Mouse (Mus musculus): Measurements from ENCODE around the gene Dpy30. TPM values are rescaled to one million over a fixed set of nuclear protein-coding genes. Genes with fewer than 3 reads are reported as not detected.

Gene Dpy30
- polyA plus RNA-seq, 1 experiment from 2014 or later = 215 TPM

DNA sequence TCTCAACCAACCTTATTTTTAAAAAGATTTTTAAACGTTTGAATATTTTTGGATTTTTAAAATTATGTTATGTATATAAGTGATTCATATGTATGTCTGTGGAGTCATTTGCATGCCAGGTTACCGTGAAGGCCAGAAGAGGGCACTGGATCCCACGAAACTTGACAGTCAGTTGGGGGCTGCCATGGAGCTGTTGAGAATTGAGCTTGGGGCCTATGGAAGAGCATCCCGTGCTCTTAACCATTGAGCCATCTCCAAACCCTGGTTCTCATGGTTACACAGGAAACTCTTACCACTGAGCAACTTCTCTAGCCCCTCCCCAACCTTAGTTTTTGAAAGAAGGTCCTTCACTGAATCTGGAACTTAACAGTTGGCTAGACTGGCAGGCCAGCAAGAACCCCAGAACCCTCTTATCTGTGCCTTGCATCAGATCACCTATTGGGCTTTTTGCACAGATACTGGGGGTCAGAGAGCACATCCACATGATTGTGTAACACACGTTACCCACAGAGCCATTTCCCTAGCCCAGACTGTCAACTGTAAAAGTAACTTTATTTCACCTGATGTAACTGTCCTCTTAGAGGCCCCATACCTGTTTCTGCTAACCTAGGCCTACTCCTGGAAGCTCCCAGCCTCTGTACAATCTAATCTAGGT, 1.2 kb downstream of the Dpy30 start:
- H3K27ac ChIP-seq (ENCODE audit: low read length) = no peak overlapping the region
- H3K4me3 ChIP-seq (ENCODE audit: low read depth, low read length) = no peak overlapping the region
- WGBS = 50% methylated on average over 5 of the region's 5 CpGs
- no peak overlapping the region for H3K9ac ChIP-seq (replicated peaks; ENCODE audit: low read depth, low read length)
- H3K4me1 ChIP-seq (ENCODE audit: control insufficient read depth, insufficient read depth, low read length) = no peaks in the 10 kb centered on the region
- no peak for ATAC-seq (ENCODE audit: insufficient number of reproducible peaks, insufficient read depth, low FRiP score, low read depth)
- no peak overlapping the region for H3K4me2 ChIP-seq (replicated peaks; ENCODE audit: low read depth, low read length)
- no peaks in the 10 kb centered on the region for H3K27me3 ChIP-seq (ENCODE audit: control insufficient read depth, insufficient read depth, low read length)
- H3K9me3 ChIP-seq (ENCODE audit: control insufficient read depth, low read depth, low read length) = no peaks in the 10 kb centered on the region
- H3K36me3 ChIP-seq (ENCODE audit: control insufficient read depth, insufficient read depth, low read length) = no peaks in the 10 kb centered on the region

GRCm38 (mm10) chr17:74318721-74319120, 5.0 kb downstream of the Dpy30 start:
- no peak overlapping the region for H3K4me3 ChIP-seq (ENCODE audit: low read depth, low read length)
- H3K4me2 ChIP-seq (replicated peaks; ENCODE audit: low read depth, low read length) = no peak overlapping the region
- no peak overlapping the region for H3K9ac ChIP-seq (replicated peaks; ENCODE audit: low read depth, low read length)
- H3K27me3 ChIP-seq (ENCODE audit: control insufficient read depth, insufficient read depth, low read length) = no peaks in the 10 kb centered on the region
- peaks cover 5% of the 10 kb centered on the region; the same call in 1 of the 2 replicates for H3K4me1 ChIP-seq (ENCODE audit: control insufficient read depth, insufficient read depth, low read length)
- no peak overlapping the region for H3K27ac ChIP-seq (ENCODE audit: low read length)
- WGBS = 87% methylated on average over 6 of the region's 6 CpGs
- ATAC-seq (ENCODE audit: insufficient number of reproducible peaks, insufficient read depth, low FRiP score, low read depth) = no peak
- peaks cover 4% of the 10 kb centered on the region; the same call in 1 of the 2 replicates for H3K36me3 ChIP-seq (ENCODE audit: control insufficient read depth, insufficient read depth, low read length)
- no peaks in the 10 kb centered on the region for H3K9me3 ChIP-seq (ENCODE audit: control insufficient read depth, low read depth, low read length)

DNA sequence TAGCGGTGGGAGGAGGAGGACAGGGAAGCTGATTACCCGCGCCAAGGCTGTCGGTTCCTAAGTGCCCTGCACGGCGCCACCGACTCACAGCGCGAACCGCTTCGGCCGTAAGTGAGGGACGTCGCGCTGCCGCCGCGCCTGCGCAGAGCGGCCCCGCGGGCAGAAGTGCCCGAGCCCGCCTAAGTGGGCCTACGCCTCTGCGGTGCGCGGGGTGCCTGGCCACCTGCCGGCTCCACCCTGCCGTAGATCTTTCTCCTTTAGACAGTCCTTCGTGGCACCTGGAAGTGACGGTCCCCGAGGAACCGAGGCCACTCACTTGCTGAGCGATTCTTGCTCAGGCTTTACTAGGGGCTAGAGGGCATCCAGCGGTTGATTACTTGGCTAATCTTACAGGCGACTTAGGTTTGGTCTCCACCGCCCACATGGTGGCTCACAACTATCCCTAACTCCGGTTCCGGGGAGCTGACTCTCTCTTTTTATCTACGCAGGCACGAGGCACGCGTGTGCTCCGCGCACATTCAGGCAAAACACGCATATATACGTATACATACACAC, 7.4 kb downstream of the Dpy30 start:
- Histone ChIP-seq H3K4me2 (replicated peaks; ENCODE audit: low read depth, low read length) (peak overlapping the region; percentile 76), H3K4me3 (ENCODE audit: low read depth, low read length) (peak overlapping the region; percentile 83), H3K27ac (ENCODE audit: low read length) (peak overlapping the region; percentile 87), H3K4me1 (ENCODE audit: control insufficient read depth, insufficient read depth, low read length) (peaks cover 5% of the 10 kb centered on the region; the same call in 1 of the 2 replicates), H3K9ac (replicated peaks; ENCODE audit: low read depth, low read length) (peak overlapping the region; percentile 74), H3K27me3 (ENCODE audit: control insufficient read depth, insufficient read depth, low read length) (no peaks in the 10 kb centered on the region), H3K9me3 (ENCODE audit: control insufficient read depth, low read depth, low read length) (no peaks in the 10 kb centered on the region), H3K36me3 (ENCODE audit: control insufficient read depth, insufficient read depth, low read length) (peaks cover 14% of the 10 kb centered on the region)
- under 1% methylated on average over 48 of the region's 48 CpGs for WGBS
- peak; percentile 94 for ATAC-seq (ENCODE audit: insufficient number of reproducible peaks, insufficient read depth, low FRiP score, low read depth)

DNA sequence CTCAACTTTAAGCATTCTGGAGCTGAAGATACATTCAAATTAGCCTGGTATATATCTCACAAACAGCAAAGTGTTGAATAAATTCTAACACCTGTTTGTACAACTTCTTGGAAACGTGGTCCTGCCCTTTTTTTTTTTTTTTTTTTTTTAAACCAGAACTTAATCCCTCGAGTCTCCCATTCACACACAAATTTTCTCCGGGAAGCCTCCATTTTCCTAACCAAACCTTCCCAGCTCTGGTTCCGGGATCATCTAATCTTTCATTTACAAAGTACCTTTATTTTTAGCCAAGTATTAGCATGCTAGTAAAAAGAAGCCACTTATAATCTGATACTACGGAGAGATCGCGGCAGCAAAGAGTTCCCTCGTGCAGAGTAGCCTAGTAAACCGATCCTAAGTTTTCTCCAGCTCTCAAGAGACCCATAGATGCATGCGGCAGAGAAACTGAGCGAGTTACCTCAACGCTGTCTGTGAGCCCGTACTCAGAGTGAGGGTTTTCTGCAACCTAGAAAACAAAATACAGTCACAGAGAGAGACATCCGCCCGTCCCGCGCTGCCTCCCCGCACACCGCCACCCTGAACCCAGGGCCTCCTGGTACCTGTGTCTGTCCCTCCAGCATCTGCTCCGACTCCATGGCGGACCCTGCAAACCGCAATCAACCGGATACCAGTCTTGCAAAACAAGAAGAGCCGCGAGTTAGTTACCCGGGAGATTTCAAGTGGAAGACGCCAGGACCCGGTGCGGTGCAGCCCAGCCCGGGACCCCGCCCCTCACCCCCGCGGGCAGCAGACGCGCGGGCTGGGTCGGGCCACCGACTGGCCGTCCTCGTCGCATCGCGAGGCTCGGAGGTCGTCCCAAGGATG, 8.1 kb downstream of the Dpy30 start:
- ATAC-seq (ENCODE audit: insufficient number of reproducible peaks, insufficient read depth, low FRiP score, low read depth) = no peak

DNA sequence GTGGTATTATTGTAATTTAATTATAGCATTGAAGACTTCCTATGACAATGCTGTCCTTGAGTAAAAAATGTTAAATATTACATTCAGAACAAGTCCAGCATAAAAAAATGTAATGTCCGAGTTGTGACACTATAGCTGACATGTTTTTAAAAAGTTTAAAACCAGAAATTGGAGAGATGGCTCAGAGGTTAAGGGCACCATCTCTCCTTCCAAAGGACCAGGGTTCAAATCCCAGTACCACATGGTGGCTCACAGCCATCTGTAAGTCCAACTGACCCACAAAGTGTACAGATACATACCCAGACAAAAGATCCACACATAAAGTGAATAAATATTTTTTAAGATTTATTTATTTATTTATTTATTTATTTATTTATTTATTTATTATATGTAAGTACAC, 17.7 kb downstream of the Dpy30 start:
- H3K4me2 ChIP-seq (replicated peaks; ENCODE audit: low read depth, low read length) = no peak overlapping the region
- H3K4me3 ChIP-seq (ENCODE audit: low read depth, low read length) = no peak overlapping the region
- WGBS = 90% methylated on average over 1 of the region's 1 CpGs
- no peak overlapping the region for H3K9ac ChIP-seq (replicated peaks; ENCODE audit: low read depth, low read length)
- H3K27ac ChIP-seq (ENCODE audit: low read length) = no peak overlapping the region
- no peaks in the 10 kb centered on the region for H3K27me3 ChIP-seq (ENCODE audit: control insufficient read depth, insufficient read depth, low read length)
- no peak for ATAC-seq (ENCODE audit: insufficient number of reproducible peaks, insufficient read depth, low FRiP score, low read depth)
- peaks cover 33% of the 10 kb centered on the region for H3K36me3 ChIP-seq (ENCODE audit: control insufficient read depth, insufficient read depth, low read length)
- H3K9me3 ChIP-seq (ENCODE audit: control insufficient read depth, low read depth, low read length) = no peaks in the 10 kb centered on the region
- H3K4me1 ChIP-seq (ENCODE audit: control insufficient read depth, insufficient read depth, low read length) = no peaks in the 10 kb centered on the region

More for the DNA sequence above, 8.1 kb downstream of the Dpy30 start:
- peaks cover 5% of the 10 kb centered on the region; the same call in 1 of the 2 replicates for H3K4me1 ChIP-seq (ENCODE audit: control insufficient read depth, insufficient read depth, low read length)
- peaks cover 14% of the 10 kb centered on the region for H3K36me3 ChIP-seq (ENCODE audit: control insufficient read depth, insufficient read depth, low read length)
- H3K27ac ChIP-seq (ENCODE audit: low read length) = peak overlapping the region; percentile 87
- H3K4me3 ChIP-seq (ENCODE audit: low read depth, low read length) = peak overlapping the region; percentile 83
- H3K9ac ChIP-seq (replicated peaks; ENCODE audit: low read depth, low read length) = peak overlapping the region; percentile 74
- H3K27me3 ChIP-seq (ENCODE audit: control insufficient read depth, insufficient read depth, low read length) = no peaks in the 10 kb centered on the region
- under 1% methylated on average over 45 of the region's 45 CpGs for WGBS
- H3K9me3 ChIP-seq (ENCODE audit: control insufficient read depth, low read depth, low read length) = no peaks in the 10 kb centered on the region
- peak overlapping the region; percentile 64 for H3K4me2 ChIP-seq (replicated peaks; ENCODE audit: low read depth, low read length)

GRCm38 (mm10) chr17:74305616-74306015, 18.1 kb downstream of the Dpy30 start:
- ATAC-seq (ENCODE audit: insufficient number of reproducible peaks, insufficient read depth, low FRiP score, low read depth) = no peak
- 88% methylated on average over 4 of the region's 4 CpGs for WGBS
- H3K36me3 ChIP-seq (ENCODE audit: control insufficient read depth, insufficient read depth, low read length) = peaks cover 33% of the 10 kb centered on the region

GRCm38 (mm10) chr17:74304060-74304459, 19.7 kb downstream of the Dpy30 start:
- no peaks in the 10 kb centered on the region for H3K4me1 ChIP-seq (ENCODE audit: control insufficient read depth, insufficient read depth, low read length)
- H3K9ac ChIP-seq (replicated peaks; ENCODE audit: low read depth, low read length) = no peak overlapping the region
- H3K27me3 ChIP-seq (ENCODE audit: control insufficient read depth, insufficient read depth, low read length) = no peaks in the 10 kb centered on the region
- no peak overlapping the region for H3K4me2 ChIP-seq (replicated peaks; ENCODE audit: low read depth, low read length)
- H3K4me3 ChIP-seq (ENCODE audit: low read depth, low read length) = no peak overlapping the region
- ATAC-seq (ENCODE audit: insufficient number of reproducible peaks, insufficient read depth, low FRiP score, low read depth) = no peak
- 86% methylated on average over 4 of the region's 4 CpGs for WGBS
- H3K36me3 ChIP-seq (ENCODE audit: control insufficient read depth, insufficient read depth, low read length) = peaks cover 28% of the 10 kb centered on the region
- H3K9me3 ChIP-seq (ENCODE audit: control insufficient read depth, low read depth, low read length) = no peaks in the 10 kb centered on the region
- H3K27ac ChIP-seq (ENCODE audit: low read length) = no peak overlapping the region

More at GRCm38 (mm10) chr17:74305616-74306015, 18.1 kb downstream of the Dpy30 start:
- Histone ChIP-seq H3K9me3 (ENCODE audit: control insufficient read depth, low read depth, low read length) (no peaks in the 10 kb centered on the region), H3K4me1 (ENCODE audit: control insufficient read depth, insufficient read depth, low read length) (no peaks in the 10 kb centered on the region), H3K27me3 (ENCODE audit: control insufficient read depth, insufficient read depth, low read length) (no peaks in the 10 kb centered on the region), H3K4me2 (replicated peaks; ENCODE audit: low read depth, low read length) (no peak overlapping the region), H3K4me3 (ENCODE audit: low read depth, low read length) (no peak overlapping the region), H3K9ac (replicated peaks; ENCODE audit: low read depth, low read length) (no peak overlapping the region), H3K27ac (ENCODE audit: low read length) (no peak overlapping the region)

GRCm38 (mm10) chr17:74300089-74300488, 23.7 kb downstream of the Dpy30 start:
- WGBS = 90% methylated on average over 5 of the region's 5 CpGs
- Histone ChIP-seq H3K9me3 (ENCODE audit: control insufficient read depth, low read depth, low read length) (no peaks in the 10 kb centered on the region), H3K4me3 (ENCODE audit: low read depth, low read length) (no peak overlapping the region), H3K27me3 (ENCODE audit: control insufficient read depth, insufficient read depth, low read length) (no peaks in the 10 kb centered on the region), H3K27ac (ENCODE audit: low read length) (no peak overlapping the region), H3K36me3 (ENCODE audit: control insufficient read depth, insufficient read depth, low read length) (peaks cover 15% of the 10 kb centered on the region), H3K4me1 (ENCODE audit: control insufficient read depth, insufficient read depth, low read length) (no peaks in the 10 kb centered on the region), H3K9ac (replicated peaks; ENCODE audit: low read depth, low read length) (no peak overlapping the region), H3K4me2 (replicated peaks; ENCODE audit: low read depth, low read length) (no peak overlapping the region)
- ATAC-seq (ENCODE audit: insufficient number of reproducible peaks, insufficient read depth, low FRiP score, low read depth) = no peak

Data from stomach, embryonic 14.5 days (tissue).